Mouse (Mus musculus) regulatory T cell (primary cell): ENCODE data around the gene Plac8.

Source experiments
- in situ Hi-C: fragments of 300-600 bp; cut with MboI, MseI; formaldehyde crosslinking; loops from one replicate; pipeline ENCODE4 v1.15.1; 2025; ENCODE audit warnings: high pct_unique_total_duplicates

The Plac8 gene

DNA sequence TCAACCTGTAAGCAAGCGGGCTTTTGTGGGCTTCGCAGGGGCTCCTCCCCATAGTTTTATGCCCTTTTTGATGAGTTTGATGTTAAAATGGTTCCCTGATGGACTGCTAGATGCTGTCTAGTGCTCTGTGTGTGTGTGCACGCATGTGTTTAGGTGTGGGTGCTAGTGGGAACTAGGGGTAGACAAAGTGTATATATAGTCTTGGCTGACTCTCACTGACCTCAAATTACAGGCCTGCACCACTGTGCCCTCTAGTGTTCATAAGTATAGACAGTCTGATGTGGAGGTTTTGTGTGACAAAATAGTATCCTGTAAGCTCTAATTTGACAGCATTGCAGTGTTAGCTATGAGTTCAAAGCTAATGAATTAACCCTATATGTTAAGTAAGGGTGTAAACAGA lies 35.4 kb downstream of the Plac8 start:
- in situ Hi-C loops = loop anchor here (10.0 kb wide), 1 partner anchor 52 kb away; no protein-coding TSS in a partner anchor

GRCm38 (mm10) chr5:100535826-100536225 lies 36.2 kb downstream of the Plac8 start:
- in situ Hi-C loops = loop anchor here (10.0 kb wide), 1 partner anchor 51 kb away; no protein-coding TSS in a partner anchor

DNA sequence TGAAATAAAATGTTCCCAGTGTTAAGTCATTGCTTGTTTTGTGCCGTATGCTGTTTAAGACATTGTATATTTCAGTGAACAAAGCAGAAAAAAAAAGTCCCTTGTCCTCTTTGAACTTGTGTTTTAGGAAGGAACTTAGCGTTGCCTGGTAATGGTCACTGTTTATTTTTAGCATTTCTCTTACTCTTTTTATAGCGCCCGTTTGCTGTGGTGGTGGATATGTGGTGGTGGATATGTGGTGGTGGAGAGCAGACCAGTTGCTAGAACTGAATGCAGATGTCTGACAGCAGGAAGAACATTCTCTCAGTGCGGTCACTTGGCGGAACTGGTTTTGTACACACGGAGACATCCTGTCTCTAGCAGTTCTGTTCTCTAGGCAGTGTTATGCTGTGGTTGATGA lies 45.9 kb downstream of the Plac8 start:
- in situ Hi-C loops = no loop called here

DNA sequence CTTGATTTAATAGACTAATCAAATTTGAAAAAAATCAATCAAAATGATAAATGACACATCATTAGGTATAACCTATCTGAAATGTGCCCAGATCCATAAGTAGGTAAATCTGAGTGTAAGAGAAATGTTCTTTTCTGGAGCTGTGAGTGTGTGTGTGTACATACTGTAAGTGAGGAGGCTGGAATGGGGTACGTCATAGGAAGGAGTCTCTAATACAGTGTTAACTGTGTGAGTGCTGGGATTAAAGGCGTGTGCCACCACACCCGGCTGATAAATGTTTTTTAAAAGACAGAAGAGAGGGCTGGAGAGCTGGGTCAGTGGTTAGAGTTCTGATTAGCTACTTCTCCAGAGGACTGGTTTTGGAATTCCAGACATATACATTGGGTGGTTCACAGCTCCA lies 46.4 kb downstream of the Plac8 start:
- in situ Hi-C loops = no loop called here

DNA sequence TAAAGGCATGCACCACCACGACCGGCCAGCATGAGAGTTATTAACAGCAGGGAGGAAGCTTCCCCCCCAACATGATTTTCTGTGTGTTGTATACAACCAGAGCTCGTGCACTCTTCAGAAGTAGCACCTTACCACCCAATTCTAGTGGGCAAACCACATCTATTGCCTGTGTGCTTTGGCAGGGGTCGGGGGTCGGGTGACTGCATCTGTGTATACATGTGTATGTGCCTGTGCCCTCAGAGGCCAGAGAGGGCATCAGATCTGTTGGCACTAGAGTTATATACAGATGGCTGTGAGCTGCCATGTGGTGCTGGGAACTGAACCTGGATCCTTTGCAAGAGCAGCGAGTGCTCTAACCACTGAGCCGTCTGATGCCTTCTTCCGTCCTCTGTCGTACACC lies 47.1 kb downstream of the Plac8 start:
- in situ Hi-C loops = no loop called here

GRCm38 (mm10) chr5:100523331-100523730 lies 48.7 kb downstream of the Plac8 start:
- in situ Hi-C loops = no loop called here

- in situ Hi-C loops = no loop called here
These were observed 51.8 kb downstream of the Plac8 start for GRCm38 (mm10) chr5:100520223-100520622.

DNA sequence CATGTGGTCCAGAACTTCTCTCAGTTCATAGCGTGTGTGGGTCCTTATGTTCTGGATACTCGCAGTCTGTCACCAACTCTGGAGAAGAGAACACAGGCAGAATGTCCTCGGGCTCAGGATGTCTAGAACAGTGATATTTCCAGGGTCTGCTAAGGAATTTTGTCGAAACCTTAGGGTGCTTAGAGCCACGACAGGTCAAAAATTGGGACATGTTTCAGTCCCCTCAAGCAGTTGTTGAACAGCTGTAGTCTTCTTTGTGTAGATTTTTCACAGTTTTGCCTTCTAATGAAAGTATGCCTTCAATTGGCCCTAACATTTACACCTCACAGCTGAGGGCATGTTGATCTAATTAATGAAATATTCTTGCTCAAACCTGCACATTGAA lies 53.0 kb downstream of the Plac8 start:
- in situ Hi-C loops = loop anchor here (5.0 kb wide), 1 partner anchor 87 kb away; no protein-coding TSS in a partner anchor

DNA sequence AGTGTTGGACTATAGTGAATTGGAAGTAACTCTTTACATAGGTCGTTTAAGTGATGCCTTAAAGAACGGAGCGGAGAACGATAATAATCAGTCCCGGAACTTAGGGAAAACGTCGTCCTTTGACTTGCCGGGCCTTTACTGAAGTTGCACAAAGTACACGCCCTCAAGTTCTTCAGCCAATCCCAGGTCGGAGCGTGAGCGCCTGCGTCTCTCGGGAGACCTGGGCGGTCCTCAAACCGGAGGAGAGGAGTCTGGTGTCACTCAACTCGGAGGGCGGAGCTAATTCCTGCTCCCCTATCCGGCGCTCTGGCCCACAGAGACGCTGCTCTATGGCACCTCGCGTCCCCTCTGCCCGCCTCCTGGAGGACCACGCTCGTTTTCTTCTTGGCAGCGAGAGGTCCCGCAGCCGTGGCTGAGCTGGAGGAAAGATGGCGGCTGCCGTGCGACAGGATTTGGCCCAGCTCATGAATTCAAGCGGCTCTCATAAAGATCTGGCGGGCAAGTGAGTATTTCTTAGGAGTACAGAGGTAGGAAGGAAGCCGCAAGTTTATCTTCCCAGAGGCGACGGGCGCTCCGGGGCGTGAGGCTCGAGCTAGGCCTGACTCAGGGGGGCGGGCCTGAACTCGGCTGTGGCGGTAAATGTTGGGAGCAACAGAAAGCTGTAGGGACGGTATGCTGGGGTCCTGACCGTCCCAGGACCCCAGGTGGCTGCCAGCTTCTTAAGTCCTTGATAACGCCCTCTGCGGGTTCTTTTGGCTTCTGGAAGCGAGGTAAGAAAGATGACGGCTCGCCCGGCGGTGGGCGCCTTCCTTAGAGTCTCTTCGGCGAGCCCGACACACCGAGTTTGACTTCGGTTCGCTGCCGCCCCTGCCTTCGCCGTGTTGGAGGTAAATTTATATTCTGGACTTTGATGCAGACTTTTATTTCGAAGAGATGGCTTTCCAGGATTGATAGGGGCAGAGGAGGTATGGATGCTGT lies 53.7 kb downstream of the Plac8 start, which contains the start of gene Cops4:
Gene Cops4, plus strand, starts transcription at position 261 of the 978 bp plus-strand sequence.
- in situ Hi-C loops = loop anchor here (5.0 kb wide), 1 partner anchor 86 kb away; no protein-coding TSS in a partner anchor

DNA sequence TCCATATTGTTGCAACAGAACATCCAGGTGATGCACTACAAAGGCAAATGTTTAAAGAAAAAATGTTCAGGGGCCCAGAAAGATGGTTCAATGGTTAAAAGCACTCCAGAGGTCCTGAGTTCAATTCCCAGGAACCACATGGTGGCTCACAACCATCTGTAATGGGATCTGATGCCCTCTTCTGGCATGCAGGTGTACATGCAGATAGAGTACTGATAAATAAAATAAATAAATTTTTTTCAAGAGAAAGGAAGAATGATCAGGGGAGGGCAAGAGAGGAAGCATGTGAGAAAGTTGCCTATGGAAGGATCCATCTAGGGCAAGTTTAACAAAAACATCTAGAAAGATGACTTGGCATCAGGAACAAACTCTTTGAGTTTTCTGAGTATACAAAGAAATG lies 59.5 kb downstream of the Plac8 start:
- in situ Hi-C loops = no loop called here

- in situ Hi-C loops = no loop called here
These were observed 62.8 kb downstream of the Plac8 start for GRCm38 (mm10) chr5:100509247-100509646.
